Mouse (Mus musculus) liver, embryonic 13.5 days (tissue): Measurements from ENCODE around the gene Tkfc. TPM values are rescaled to one million over a fixed set of nuclear protein-coding genes. Genes with fewer than 3 reads are reported as not detected.
"Not testable (repeated sequence)": the region's sequence is repeated elsewhere in the genome, so short reads cannot be mapped to it uniquely, and the experiment has no call there.

ENCODE experiments used
- ATAC-seq: fragments of 200-750 bp; cut with Nextera tagmentation; 2 replicates; pipeline ENCODE4 v1.8.0; 2017; ENCODE audit warnings: low read depth, mild to moderate bottlenecking, moderate number of reproducible peaks, moderate library complexity
- DNase-seq: peaks from one replicate; pipeline ENCODE4 v3.0.0; 2022
- H3K27ac ChIP-seq: fragments of 300-500 bp; sonication (generic); 2 replicates; pipeline ENCODE4 v1.5.1; 2015; ENCODE audit warnings: moderate library complexity, mild to moderate bottlenecking, inconsistent platforms
- H3K27me3 ChIP-seq: fragments of 300-500 bp; sonication (generic); 2 replicates; pipeline ENCODE4 v1.6.1; 2015; ENCODE audit warnings: mild to moderate bottlenecking, inconsistent platforms
- H3K36me3 ChIP-seq: fragments of 300-500 bp; sonication (generic); 2 replicates; pipeline ENCODE4 v1.6.1; 2015; ENCODE audit warnings: mild to moderate bottlenecking, inconsistent platforms
- H3K4me1 ChIP-seq: fragments of 300-500 bp; sonication (generic); replicated peaks from 2 replicates; pipeline ENCODE4 v1.6.1; 2015; ENCODE audit warnings: inconsistent platforms
- H3K4me2 ChIP-seq: fragments of 300-500 bp; sonication (generic); 2 replicates; pipeline ENCODE4 v1.6.1; 2015; ENCODE audit warnings: inconsistent platforms, mild to moderate bottlenecking, moderate library complexity
- H3K4me3 ChIP-seq: fragments of 300-500 bp; sonication (generic); replicated peaks from 2 replicates; pipeline ENCODE4 v1.5.1; 2015; ENCODE audit warnings: mild to moderate bottlenecking, inconsistent platforms
- H3K9ac ChIP-seq: fragments of 300-500 bp; sonication (generic); 2 replicates; pipeline ENCODE4 v1.6.1; 2015; ENCODE audit warnings: mild to moderate bottlenecking, inconsistent platforms
- H3K9me3 ChIP-seq: fragments of 300-500 bp; sonication (generic); replicated peaks from 2 replicates; pipeline ENCODE4 v1.6.1; 2016; ENCODE audit warnings: inconsistent platforms
- WGBS: fragments of 180-500 bp; shearing (Covaris S2); methylation state at CpG from one replicate; pipeline ENCODE4 v1.1.7; 2015; ENCODE audit not compliant: insufficient replicate concordance; 5-methylcytosine and 5-hydroxymethylcytosine counted together
- polyA plus RNA-seq: library from polyadenylated mRNA; unstranded; fragments of >200 nt; fragmentation: Nextera tagmentation; extraction: Ambion mirVana; gene quantifications from 2 replicates; pipeline ENCODE4 v1.2.1, GENCODE M21; 2015

The Tkfc gene
- polyA plus RNA-seq, 1 experiment from 2014 or later: 9.4 TPM

DNA sequence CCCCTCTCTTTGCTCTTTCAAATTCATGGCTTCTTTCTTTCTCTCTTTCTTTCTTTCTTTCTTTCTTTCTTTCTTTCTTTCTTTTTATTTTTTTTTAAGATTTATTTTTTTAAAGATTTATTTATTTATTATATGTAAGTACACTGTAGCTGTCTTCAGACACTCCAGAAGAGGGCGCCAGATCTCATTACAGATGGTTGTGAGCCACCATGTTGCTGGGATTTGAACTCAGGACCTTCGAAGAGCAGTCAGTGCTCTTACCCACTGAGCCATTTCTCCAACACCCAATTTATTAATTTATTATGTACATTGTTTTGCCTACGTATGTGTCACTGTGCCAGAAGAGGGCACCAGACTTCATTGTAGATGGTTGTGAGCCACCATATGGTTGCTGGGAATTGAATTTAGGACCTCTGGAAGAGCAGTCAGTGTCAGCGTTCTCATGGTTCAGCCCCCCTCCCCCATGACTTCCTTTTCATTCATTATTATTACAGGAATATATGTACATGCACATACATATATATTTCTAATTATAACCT lies 47.5 kb downstream of the Tkfc start:
- not testable (repeated sequence) for H3K27ac ChIP-seq, H3K4me3 ChIP-seq, ATAC-seq, DNase-seq, H3K36me3 ChIP-seq, H3K9ac ChIP-seq, H3K4me2 ChIP-seq, H3K9me3 ChIP-seq, H3K27me3 ChIP-seq
- 63% methylated on average over 4 of the region's 4 CpGs for WGBS
- H3K4me1 ChIP-seq: peaks cover 34% of the 10 kb centered on the region

DNA sequence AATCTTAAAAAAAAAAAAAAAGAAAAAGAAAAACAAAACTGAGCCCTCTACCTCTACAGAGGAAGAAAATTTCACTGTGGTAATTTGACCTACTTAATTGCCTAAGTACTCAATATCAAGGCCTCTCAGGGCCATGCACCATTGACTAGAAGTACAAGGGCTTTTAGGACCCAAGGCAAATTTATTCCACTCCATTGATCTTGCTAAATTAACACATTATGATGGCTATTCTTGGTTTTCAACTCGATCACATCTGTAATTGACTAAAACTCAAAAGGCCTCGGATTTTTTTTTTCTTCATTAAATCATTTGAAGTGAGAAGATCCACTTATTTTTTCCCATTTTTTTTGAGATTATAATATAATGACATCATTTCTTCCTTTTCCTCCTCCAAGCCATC lies 48.0 kb downstream of the Tkfc start:
- Histone ChIP-seq H3K4me2 (no peak overlapping the region), H3K4me1 (peaks cover 34% of the 10 kb centered on the region), H3K36me3 (peaks cover 4% of the 10 kb centered on the region; the same call in 1 of the 2 replicates), H3K27me3 (no peaks in the 10 kb centered on the region), H3K9me3 (no peaks in the 10 kb centered on the region), H3K9ac (no peak overlapping the region), H3K4me3 (no peak overlapping the region), H3K27ac (no peak overlapping the region)
- ATAC-seq (no peak), DNase-seq (no peak)
- WGBS: 62% methylated on average over 2 of the region's 2 CpGs

DNA sequence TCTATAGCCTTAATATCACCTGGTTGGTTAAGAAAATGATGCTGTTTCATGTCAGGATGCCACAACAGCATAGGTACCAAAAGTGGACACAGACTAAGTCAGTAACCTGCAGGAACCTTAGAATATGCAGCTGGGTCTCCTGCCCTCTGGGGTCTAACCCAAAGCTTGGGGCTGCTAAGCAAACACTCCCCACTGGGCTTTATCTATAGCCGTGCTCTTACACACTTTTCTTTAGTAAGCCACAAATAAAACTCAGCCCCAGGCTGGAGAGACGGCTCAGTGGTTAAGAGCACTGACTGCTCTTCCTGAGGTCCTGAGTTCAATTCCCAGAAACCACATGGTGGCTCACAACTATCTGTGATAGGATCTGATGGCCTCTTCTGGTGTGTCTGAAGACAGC lies 48.5 kb downstream of the Tkfc start:
- Histone ChIP-seq H3K36me3 (peaks cover 8% of the 10 kb centered on the region; the same call in 1 of the 2 replicates), H3K9ac (no peak overlapping the region; the same call in 1 of the 2 replicates), H3K4me3 (no peak overlapping the region), H3K4me2 (no peak overlapping the region), H3K4me1 (peaks cover 31% of the 10 kb centered on the region), H3K27ac (peak overlapping the region; percentile 66), H3K27me3 (no peaks in the 10 kb centered on the region), H3K9me3 (no peaks in the 10 kb centered on the region)
- ATAC-seq (no peak), DNase-seq (no peak)
- WGBS: 41% methylated on average over 2 of the region's 2 CpGs

DNA sequence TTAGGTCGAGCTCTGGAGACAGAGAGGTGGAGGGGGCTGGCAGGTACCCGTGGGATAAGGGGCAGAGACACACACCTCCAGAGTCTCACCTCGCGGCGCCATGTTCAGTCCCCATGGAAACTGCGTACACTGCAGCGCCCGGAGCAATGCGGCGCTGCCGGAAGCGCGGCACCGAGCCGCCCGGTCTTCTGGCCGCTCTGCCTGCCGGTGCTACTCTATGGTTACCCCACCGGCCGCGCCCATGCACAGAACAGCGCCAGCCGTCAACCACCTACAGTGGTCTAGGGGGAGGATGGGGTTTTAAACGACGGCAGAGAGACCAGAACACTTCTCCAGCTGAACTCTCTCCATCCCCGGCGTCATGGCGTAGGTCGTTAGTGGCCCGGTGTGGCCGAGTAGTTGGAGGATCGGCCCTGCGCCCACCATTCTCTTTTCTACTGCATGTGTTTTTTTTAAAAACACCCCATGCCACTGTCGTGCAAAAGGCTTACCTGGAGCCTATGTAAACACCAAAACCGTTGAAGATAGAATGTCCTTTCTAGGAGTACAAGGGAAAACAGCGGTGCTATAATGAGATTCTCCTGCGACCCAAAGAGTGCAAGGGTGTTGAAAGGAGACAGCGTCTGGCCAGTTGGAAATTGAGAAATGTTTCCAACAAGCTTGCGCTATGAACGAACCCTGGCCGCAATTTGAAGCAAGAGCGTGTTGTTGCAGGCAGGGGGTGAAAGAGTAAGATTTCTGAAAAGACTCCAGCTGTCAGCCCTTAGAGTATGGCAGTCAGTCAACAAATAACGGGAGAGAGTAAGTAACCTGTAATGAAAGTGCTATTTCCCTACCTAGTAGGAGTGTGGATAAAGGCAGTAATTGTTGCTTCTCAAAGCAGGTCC lies 49.6 kb downstream of the Tkfc start, which contains the start of gene Tmem216:
Gene Tmem216, minus strand, starts transcription at position 615 of the 887 bp plus-strand sequence.
- Histone ChIP-seq H3K9me3 (no peaks in the 10 kb centered on the region), H3K36me3 (peaks cover 18% of the 10 kb centered on the region), H3K4me1 (peaks cover 26% of the 10 kb centered on the region), H3K4me2 (peak within 1 kb of the TSS; percentile 79), H3K27me3 (no peaks in the 10 kb centered on the region), H3K27ac (peak within 1 kb of the TSS; percentile 66), H3K9ac (peak within 1 kb of the TSS; percentile 74), H3K4me3 (peak within 1 kb of the TSS; percentile 68)
- DNase-seq (peak; percentile 79), ATAC-seq (peak; percentile 100)
- 3% methylated on average over 43 of the region's 43 CpGs for WGBS

DNA sequence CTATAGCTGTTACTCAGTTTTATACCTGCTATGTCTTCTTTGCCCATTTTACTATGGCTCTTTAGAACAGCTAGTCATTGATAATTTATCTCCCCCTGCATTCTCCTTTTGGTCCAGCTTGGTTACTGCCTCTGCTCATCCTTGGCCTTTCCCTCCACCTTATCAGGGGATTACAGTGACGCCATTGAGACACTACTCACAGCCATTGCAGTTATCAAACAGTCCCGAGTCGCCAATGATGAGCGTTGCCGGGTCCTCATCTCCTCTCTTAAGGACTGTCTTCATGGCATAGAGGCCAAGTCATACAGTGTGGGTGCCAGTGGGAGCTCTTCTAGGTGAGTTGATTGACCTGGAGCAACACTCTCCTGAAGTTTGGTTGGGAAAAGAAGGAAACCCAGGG lies 66.0 kb downstream of the Tkfc start:
- peak overlapping the region; percentile 58 for H3K27ac ChIP-seq
- no peaks in the 10 kb centered on the region for H3K9me3 ChIP-seq
- H3K27me3 ChIP-seq: no peaks in the 10 kb centered on the region
- H3K4me2 ChIP-seq: peak overlapping the region; percentile 28; the same call in 1 of the 2 replicates
- peaks cover 12% of the 10 kb centered on the region for H3K4me1 ChIP-seq
- H3K9ac ChIP-seq: no peak overlapping the region
- DNase-seq (peak; percentile 50), ATAC-seq (peak; percentile 93)
- H3K4me3 ChIP-seq: no peak overlapping the region
- peaks cover 91% of the 10 kb centered on the region for H3K36me3 ChIP-seq
- WGBS: 39% methylated on average over 5 of the region's 5 CpGs

Other genes with a start within 250 kb of the Tkfc start
- gene Syt7, start 216.6 kb downstream of the Tkfc start, polyA plus RNA-seq: 0.10 and 0.21 TPM in 2 replicates
- gene Lrrc10b, start 148.2 kb downstream of the Tkfc start, polyA plus RNA-seq: 0.06 TPM in 1 of 2 replicates, not detected in the other
- not detected in 2 replicates for gene Ppp1r32, start 122.7 kb downstream of the Tkfc start, polyA plus RNA-seq
- 9.7 and 13.5 TPM in 2 replicates for gene Cpsf7, start 80.4 kb downstream of the Tkfc start, polyA plus RNA-seq
- gene Sdhaf2, start 79.5 kb downstream of the Tkfc start, polyA plus RNA-seq: 33.7 and 36.2 TPM in 2 replicates
- 14.9 and 16.9 TPM in 2 replicates for gene Tmem216, start 49.4 kb downstream of the Tkfc start, polyA plus RNA-seq
- gene Cyb561a3, start 28.5 kb downstream of the Tkfc start, polyA plus RNA-seq: 10.6 and 12.4 TPM in 2 replicates
- 14.9 and 16.3 TPM in 2 replicates for gene Tmem138, start 28.3 kb downstream of the Tkfc start, polyA plus RNA-seq
- gene Ddb1, start 327 bp downstream of the Tkfc start, polyA plus RNA-seq: 156 and 177 TPM in 2 replicates
- gene Vwce, start 28.6 kb upstream of the Tkfc start, polyA plus RNA-seq: 5.3 and 5.8 TPM in 2 replicates
- not detected in 2 replicates for gene Pga5, start 72.4 kb upstream of the Tkfc start, polyA plus RNA-seq
- gene Vps37c, start 83.1 kb upstream of the Tkfc start, polyA plus RNA-seq: 10.4 and 12.1 TPM in 2 replicates
- gene Cd5, start 133.3 kb upstream of the Tkfc start, polyA plus RNA-seq: 0.08 TPM in 1 of 2 replicates, not detected in the other
- gene Cd6, start 224.4 kb upstream of the Tkfc start, polyA plus RNA-seq: 0.03 TPM in 1 of 2 replicates, not detected in the other
- gene Slc15a3, start 234.1 kb upstream of the Tkfc start, polyA plus RNA-seq: 1.3 and 1.7 TPM in 2 replicates